Mouse (Mus musculus): ENCODE data around the gene Prex1.

Gene Prex1

GRCm38 (mm10) chr2:166661971-166662370 is 51.7 kb downstream of the Prex1 start:
- no peak for DNase-seq (ENCODE audit: low read depth, low spot score)

- no peak for DNase-seq (ENCODE audit: low read depth, low spot score)
These were observed 52.1 kb downstream of the Prex1 start for GRCm38 (mm10) chr2:166661498-166661897.

GRCm38 (mm10) chr2:166658380-166658779 is 55.3 kb downstream of the Prex1 start:
- no peak for DNase-seq (ENCODE audit: low read depth, low spot score)

GRCm38 (mm10) chr2:166657451-166658011 is 56.1 kb downstream of the Prex1 start:
- no peak for DNase-seq (ENCODE audit: low read depth, low spot score)

- no peak for DNase-seq (ENCODE audit: low read depth, low spot score)
These were observed 57.0 kb downstream of the Prex1 start for GRCm38 (mm10) chr2:166656630-166657029.

GRCm38 (mm10) chr2:166655727-166656520 is 57.7 kb downstream of the Prex1 start:
- no peak for DNase-seq (ENCODE audit: low read depth, low spot score)

GRCm38 (mm10) chr2:166655308-166655707 is 58.3 kb downstream of the Prex1 start:
- DNase-seq (ENCODE audit: low read depth, low spot score): no peak

GRCm38 (mm10) chr2:166654875-166655274 is 58.8 kb downstream of the Prex1 start:
- DNase-seq (ENCODE audit: low read depth, low spot score): no peak

GRCm38 (mm10) chr2:166653564-166653963 is 60.1 kb downstream of the Prex1 start:
- no peak for DNase-seq (ENCODE audit: low read depth, low spot score)

- no peak for DNase-seq (ENCODE audit: low read depth, low spot score)
These were observed 61.0 kb downstream of the Prex1 start for GRCm38 (mm10) chr2:166652672-166653071.

GRCm38 (mm10) chr2:166651317-166652030 is 62.2 kb downstream of the Prex1 start:
- DNase-seq (ENCODE audit: low read depth, low spot score): no peak

- DNase-seq (ENCODE audit: low read depth, low spot score): no peak
These were observed 63.2 kb downstream of the Prex1 start for GRCm38 (mm10) chr2:166650414-166650813.

- no peak for DNase-seq (ENCODE audit: low read depth, low spot score)
These were observed 66.4 kb downstream of the Prex1 start for GRCm38 (mm10) chr2:166647242-166647641.

- DNase-seq (ENCODE audit: low read depth, low spot score): no peak
These were observed 67.1 kb downstream of the Prex1 start for GRCm38 (mm10) chr2:166646434-166647088.

GRCm38 (mm10) chr2:166644816-166645215 is 68.8 kb downstream of the Prex1 start:
- no peak for DNase-seq (ENCODE audit: low read depth, low spot score)

GRCm38 (mm10) chr2:166642581-166642987 is 71.0 kb downstream of the Prex1 start:
- DNase-seq (ENCODE audit: low read depth, low spot score): no peak

- no peak for DNase-seq (ENCODE audit: low read depth, low spot score)
These were observed 73.9 kb downstream of the Prex1 start for GRCm38 (mm10) chr2:166639750-166640149.

GRCm38 (mm10) chr2:166638947-166639641 is 74.5 kb downstream of the Prex1 start:
- no peak for DNase-seq (ENCODE audit: low read depth, low spot score)

- no peak for DNase-seq (ENCODE audit: low read depth, low spot score)
These were observed 75.4 kb downstream of the Prex1 start for GRCm38 (mm10) chr2:166638079-166638800.

GRCm38 (mm10) chr2:166637673-166637990 is 76.0 kb downstream of the Prex1 start:
- no peak for DNase-seq (ENCODE audit: low read depth, low spot score)

All from 3T3-L1 (cell line).